Mouse (Mus musculus): Measurements from ENCODE around the gene Ms4a10. TPM values are rescaled to one million over a fixed set of nuclear protein-coding genes. Genes with fewer than 3 reads are reported as not detected.

The Ms4a10 gene
- total RNA-seq, 2 experiments from 2014 or later, result 0.51 to 25.4 TPM

DNA sequence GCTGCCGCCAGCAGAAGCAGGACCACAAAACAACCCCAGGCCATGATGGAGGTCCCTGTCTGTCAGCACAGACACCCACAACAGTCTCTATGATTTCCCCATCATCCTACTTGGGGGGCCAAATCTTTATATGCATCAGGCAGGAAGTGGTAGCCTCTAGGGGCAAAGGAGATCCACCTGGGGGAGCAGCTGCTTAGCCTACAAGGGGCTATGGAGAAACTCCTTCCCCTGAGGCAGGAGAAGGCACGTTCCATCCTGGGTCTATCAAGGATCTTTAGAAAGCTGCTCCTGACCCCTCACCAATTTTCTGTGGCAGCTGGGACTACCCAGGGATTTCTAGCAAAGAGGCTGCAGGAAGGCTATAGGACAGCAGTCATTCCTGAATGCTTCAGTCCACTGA lies 53.9 kb downstream of the Ms4a10 start, which contains the start of gene Zp1:
Gene Zp1 (minus strand): TSS at position 101 of the 400 bp plus-strand sequence.
- DNase-seq (ENCODE audit: low spot score in 2 of 2), result no peak

DNA sequence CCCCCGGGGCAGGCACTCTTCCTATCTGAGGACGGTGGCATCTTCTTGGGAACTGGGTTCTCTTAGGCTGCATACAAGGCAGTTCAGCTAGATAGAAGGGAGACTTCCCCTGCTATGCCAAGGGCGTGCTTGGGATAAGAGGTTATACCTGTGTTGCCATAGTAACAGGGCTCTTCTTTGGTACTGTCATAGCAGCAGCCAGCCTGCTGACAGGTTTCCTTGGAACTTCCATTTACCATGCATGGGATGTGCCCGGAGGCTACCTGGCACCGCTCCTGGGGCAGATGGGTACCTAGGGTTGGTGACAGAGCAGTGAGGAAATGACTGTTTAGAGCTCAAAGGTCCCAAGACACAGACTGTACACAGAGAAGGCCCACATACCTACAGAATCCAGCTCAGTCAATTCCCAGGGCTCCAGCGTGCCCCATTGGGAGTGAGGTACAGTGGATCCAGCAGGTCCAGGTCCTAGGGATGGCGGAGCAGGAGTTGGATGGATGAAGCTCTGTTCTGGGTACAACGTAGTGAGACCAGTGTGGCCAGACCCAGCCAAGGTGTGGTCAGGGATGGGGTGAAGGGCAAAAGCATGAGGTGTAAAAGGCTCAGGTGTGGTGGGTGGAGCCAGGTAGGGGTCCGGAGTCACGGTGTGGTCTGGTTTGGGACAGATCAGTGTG lies 56.0 kb downstream of the Ms4a10 start:
- no peak for DNase-seq (ENCODE audit: low spot score in 2 of 2)

DNA sequence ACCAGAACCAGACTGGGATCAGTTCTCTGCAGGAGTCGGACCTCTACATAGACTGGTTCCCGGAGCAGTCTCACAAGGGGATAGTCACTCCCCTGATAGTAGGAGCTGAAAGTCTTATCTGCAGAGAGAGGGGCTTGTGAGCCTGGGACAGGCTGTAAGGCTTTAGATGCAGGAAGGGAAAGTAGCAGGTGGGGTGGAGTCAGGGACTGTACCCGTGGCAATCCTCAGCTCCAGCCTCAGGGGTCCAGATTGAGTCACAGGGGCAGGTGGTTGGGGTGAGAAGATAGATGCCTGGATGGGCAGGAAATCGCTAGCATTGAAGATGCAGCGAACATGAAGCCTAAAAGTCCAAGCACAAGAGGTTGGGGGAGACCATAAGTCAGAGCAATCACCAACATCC lies 58.0 kb downstream of the Ms4a10 start:
- DNase-seq (ENCODE audit: low spot score in 2 of 2), result no peak

- no peak for DNase-seq (ENCODE audit: low spot score in 2 of 2)
Observed at GRCm38 (mm10) chr19:10914870-10915269, 59.6 kb downstream of the Ms4a10 start.

DNA sequence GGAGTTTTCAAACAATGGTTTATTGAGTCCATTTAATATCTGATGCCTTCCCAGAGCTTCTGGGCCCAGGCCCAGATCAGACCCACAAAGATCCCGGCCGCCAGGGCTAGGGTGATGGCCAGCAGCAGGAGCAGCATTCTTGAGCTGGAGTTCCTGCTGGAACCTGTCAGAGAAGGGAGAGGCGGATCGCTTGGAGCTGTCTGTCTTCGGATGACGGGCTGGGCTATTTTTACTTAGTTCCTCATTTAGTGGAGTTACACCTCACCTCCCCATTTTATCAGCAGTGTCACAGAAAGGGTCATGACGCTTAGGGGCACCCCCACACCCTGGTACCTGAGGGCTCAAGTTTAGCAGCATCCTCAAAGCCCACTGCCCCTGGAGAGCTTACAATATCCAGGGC lies 60.2 kb downstream of the Ms4a10 start:
- DNase-seq (ENCODE audit: low spot score in 2 of 2), result no peak

Other genes starting within 250 kb of the Ms4a10 start
- gene Cd5, start 235.7 kb downstream of the Ms4a10 start, total RNA-seq (2021), result under 1 TPM in 1 of 2 experiments, not detected in 1; 0.38 TPM
- gene Cd6, start 144.6 kb downstream of the Ms4a10 start, total RNA-seq (2021), result under 1 TPM in 1 of 2 experiments, not detected in 1; 0.32 TPM
- 1 to 10 TPM; 3.1 to 6.5 TPM for gene Slc15a3, start 134.9 kb downstream of the Ms4a10 start, total RNA-seq (2021)
- 10 to 100 TPM; 17.1 to 28.0 TPM for gene Tmem132a, start 104.7 kb downstream of the Ms4a10 start, total RNA-seq (2021)
- 100 to 1,000 TPM; 110 to 148 TPM for gene Tmem109, start 92.7 kb downstream of the Ms4a10 start, total RNA-seq (2021)
- 100 to 1,000 TPM; 120 to 168 TPM for gene Prpf19, start 79.4 kb downstream of the Ms4a10 start, total RNA-seq (2021)
- not detected for gene Zp1, start 54.0 kb downstream of the Ms4a10 start, total RNA-seq (2021)
- not detected for gene Ptgdr2, start 37.5 kb downstream of the Ms4a10 start, total RNA-seq (2021)
- 10 to 100 TPM; 16.2 to 20.0 TPM for gene Ccdc86, start 25.4 kb downstream of the Ms4a10 start, total RNA-seq (2021)
- gene Ms4a15, start 18.6 kb upstream of the Ms4a10 start, total RNA-seq (2021), result not detected
- not detected for gene Ms4a18, start 43.4 kb upstream of the Ms4a10 start, total RNA-seq (2021)
- gene Ms4a8a, start 106.4 kb upstream of the Ms4a10 start, total RNA-seq (2021), result 1 to 10 TPM; 4.7 to 6.7 TPM
- not detected for gene 1700017D01Rik, start 156.2 kb upstream of the Ms4a10 start, total RNA-seq (2021)
- not detected for gene 1700025F22Rik, start 190.7 kb upstream of the Ms4a10 start, total RNA-seq (2021)
- gene Ms4a13, start 222.1 kb upstream of the Ms4a10 start, total RNA-seq (2021), result not detected